In the genomic region with DNA sequence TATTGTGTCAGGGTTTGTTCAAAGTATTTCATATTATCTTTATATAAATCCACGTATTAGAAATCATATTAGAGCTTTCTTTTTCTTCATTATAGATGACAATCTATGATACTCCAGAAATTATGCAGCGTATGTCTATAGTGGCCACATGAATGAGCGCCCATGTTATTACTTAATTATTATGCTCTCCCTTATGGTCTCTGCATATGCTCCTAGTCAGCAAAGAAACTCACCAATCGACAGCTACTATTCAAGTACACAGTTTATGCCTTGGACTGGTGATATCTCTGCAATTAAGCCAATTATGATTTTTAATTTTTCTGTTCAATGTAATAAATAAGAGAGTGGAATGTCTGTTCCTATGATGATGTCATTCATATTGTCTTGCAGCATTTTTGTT, we compare ENCODE assay signal across 19 mouse cellular contexts.
DNase-seq lines count a peak whose midpoint lies in the region; ATAC-seq lines count a peak whose summit lies in the region.
"Had no signal": no experiment of that assay in that cellular context is flagged by ENCODE, and none has a peak within 500 bp of the region (broad histone marks: within the 10 kb centered on the region; RNA-seq: fewer than 3 reads in every experiment).

No protein-coding gene starts in this region.

- H3K4me3 ChIP-seq in forebrain, embryonic 14.5 days (ENCODE audit: low read depth, low read length): no peak overlapping the region
- H3K4me3 ChIP-seq in forebrain, embryonic 11.5 days (ENCODE audit: low read depth, low read length): no peak overlapping the region
- no peak overlapping the region for H3K4me3 ChIP-seq in forebrain, embryonic 16.5 days (replicated peaks; ENCODE audit: low read length)
- H3K4me3 ChIP-seq in forebrain, embryonic 10.5 days: no peak overlapping the region
- H3K4me3 ChIP-seq: embryonic facial prominence, embryonic 13.5 days; embryonic facial prominence, embryonic 15.5 days; erythroblast, embryonic 14.5 days; gastrocnemius, adult 2 months had no signal

- no peak overlapping the region for H3K9ac ChIP-seq in forebrain, embryonic 14.5 days (ENCODE audit: low read length)
- no peak overlapping the region for H3K9ac ChIP-seq in forebrain, embryonic 11.5 days (ENCODE audit: low read length)
- H3K9ac ChIP-seq in forebrain, embryonic 16.5 days (replicated peaks; ENCODE audit: low read depth, low read length): no peak overlapping the region
- H3K9ac ChIP-seq: embryonic facial prominence, embryonic 13.5 days; embryonic facial prominence, embryonic 15.5 days had no signal

- no peaks in the 10 kb centered on the region for H3K36me3 ChIP-seq in forebrain, embryonic 14.5 days (ENCODE audit: control insufficient read depth, insufficient read depth, low read length)
- no peaks in the 10 kb centered on the region for H3K36me3 ChIP-seq in forebrain, embryonic 11.5 days (ENCODE audit: control insufficient read depth, insufficient read depth, low read length)
- H3K36me3 ChIP-seq in forebrain, embryonic 16.5 days (ENCODE audit: control insufficient read depth, insufficient read depth): no peaks in the 10 kb centered on the region
- H3K36me3 ChIP-seq in forebrain, embryonic 10.5 days (replicated peaks): no peaks in the 10 kb centered on the region
- H3K36me3 ChIP-seq: embryonic facial prominence, embryonic 13.5 days; embryonic facial prominence, embryonic 15.5 days had no signal

- no peak overlapping the region for H3K4me2 ChIP-seq in forebrain, embryonic 14.5 days (ENCODE audit: low read length)
- H3K4me2 ChIP-seq in forebrain, embryonic 11.5 days (ENCODE audit: low read depth, low read length, severe bottlenecking): no peak overlapping the region
- no peak overlapping the region for H3K4me2 ChIP-seq in forebrain, embryonic 16.5 days (ENCODE audit: low read length)
- H3K4me2 ChIP-seq: embryonic facial prominence, embryonic 13.5 days; embryonic facial prominence, embryonic 15.5 days had no signal

- ATAC-seq in forebrain, embryonic 14.5 days: peak; percentile 80; the same call in 1 of the 2 replicates
- ATAC-seq in forebrain, embryonic 11.5 days (replicated peaks; ENCODE audit: low FRiP score): no peak
- peak; percentile 69 for ATAC-seq in forebrain, embryonic 16.5 days
- ATAC-seq in activated CD4-positive, CD25-positive, alpha-beta regulatory T cell, adult 4 months: no peak

- 81% methylated on average over 4 of the region's 4 CpGs for WGBS in forebrain, embryonic 14.5 days
- WGBS in forebrain, embryonic 11.5 days: 89% methylated on average over 4 of the region's 4 CpGs
- 71% methylated on average over 4 of the region's 4 CpGs for WGBS in forebrain, embryonic 16.5 days
- WGBS in forebrain, embryonic 10.5 days: 92% methylated on average over 4 of the region's 4 CpGs

- no peaks in the 10 kb centered on the region for H3K9me3 ChIP-seq in forebrain, embryonic 14.5 days (replicated peaks; ENCODE audit: control insufficient read depth, low read length)
- H3K9me3 ChIP-seq in forebrain, embryonic 11.5 days (ENCODE audit: control insufficient read depth, low read length): no peaks in the 10 kb centered on the region
- H3K9me3 ChIP-seq in forebrain, embryonic 16.5 days (ENCODE audit: control insufficient read depth, low read length): no peaks in the 10 kb centered on the region
- no peaks in the 10 kb centered on the region for H3K9me3 ChIP-seq in forebrain, embryonic 10.5 days
- H3K9me3 ChIP-seq: embryonic facial prominence, embryonic 13.5 days; embryonic facial prominence, embryonic 15.5 days had no signal

- H3K27me3 ChIP-seq in forebrain, embryonic 14.5 days (replicated peaks; ENCODE audit: control insufficient read depth, insufficient read depth, low read length): no peaks in the 10 kb centered on the region
- no peaks in the 10 kb centered on the region for H3K27me3 ChIP-seq in forebrain, embryonic 11.5 days (ENCODE audit: control insufficient read depth, insufficient read depth, low read length)
- no peaks in the 10 kb centered on the region for H3K27me3 ChIP-seq in forebrain, embryonic 16.5 days (replicated peaks; ENCODE audit: control insufficient read depth, insufficient read depth, low read length)
- H3K27me3 ChIP-seq in forebrain, embryonic 10.5 days (ENCODE audit: poor library complexity, severe bottlenecking): no peaks in the 10 kb centered on the region
- H3K27me3 ChIP-seq: embryonic facial prominence, embryonic 13.5 days; embryonic facial prominence, embryonic 15.5 days had no signal

- H3K4me1 ChIP-seq in forebrain, embryonic 14.5 days (ENCODE audit: control insufficient read depth, insufficient read depth, low read length): no peaks in the 10 kb centered on the region
- H3K4me1 ChIP-seq in forebrain, embryonic 11.5 days (replicated peaks; ENCODE audit: control insufficient read depth, insufficient read depth, low read length): no peaks in the 10 kb centered on the region
- no peaks in the 10 kb centered on the region for H3K4me1 ChIP-seq in forebrain, embryonic 16.5 days (replicated peaks; ENCODE audit: control insufficient read depth, insufficient read depth, low read length)
- no peaks in the 10 kb centered on the region for H3K4me1 ChIP-seq in forebrain, embryonic 10.5 days
- H3K4me1 ChIP-seq: embryonic facial prominence, embryonic 13.5 days; embryonic facial prominence, embryonic 15.5 days had no signal

- H3K27ac ChIP-seq in forebrain, embryonic 14.5 days (ENCODE audit: low read depth, low read length): no peak overlapping the region
- no peak overlapping the region for H3K27ac ChIP-seq in forebrain, embryonic 11.5 days (ENCODE audit: low read depth, low read length)
- H3K27ac ChIP-seq in forebrain, embryonic 16.5 days (ENCODE audit: low read length): no peak overlapping the region
- no peak overlapping the region for H3K27ac ChIP-seq in forebrain, embryonic 10.5 days
- H3K27ac ChIP-seq: embryonic facial prominence, embryonic 13.5 days; embryonic facial prominence, embryonic 15.5 days; gastrocnemius, adult 2 months had no signal

- peak; percentile 12 for DNase-seq in forebrain, embryonic 14.5 days (ENCODE audit: low spot score)
- no peak for DNase-seq in forebrain, embryonic 11.5 days (ENCODE audit: low spot score)
- DNase-seq in forebrain, embryonic 10.5 days (ENCODE audit: extremely low spot score, low spot score): no peak
- DNase-seq: adrenal gland, adult 8-10 months; adrenal gland, postnatal 14 days; adrenal gland, postnatal 36 days; cerebellum, adult 11 months; cerebellum, adult 18-20 months; cerebellum, adult 8-10 months; cerebellum, adult 9-11 months; cerebellum, postnatal 14 days; cerebellum, postnatal 36 days; embryo, embryonic 11 days; gastrocnemius, adult 2 months had no signal

Comparison
In these comparisons a context has a peak if more than half of its experiments do, and no peak if none do; other contexts are left out.
1. ATAC-seq: peak in forebrain, embryonic 14.5 days (single experiment) and forebrain, embryonic 16.5 days (single experiment); none in forebrain, embryonic 11.5 days (single experiment) and activated CD4-positive, CD25-positive, alpha-beta regulatory T cell, adult 4 months (single experiment).